Mouse (Mus musculus) c-Kit-positive CD71-positive TER-119-positive erythroid progenitor cells, embryonic 14.5 days (primary cell): ENCODE data around the gene Dcun1d1.
A peak's percentile ranks its signal among the peaks of the same experiment; 100 is the strongest.

Experiments used
- DNase-seq: peaks from one replicate; pipeline ENCODE4 v3.0.0-alpha.2; 2013; ENCODE audit warnings: low spot score

The Dcun1d1 gene

GRCm38 (mm10) chr3:35937345-35937744 is at the start of gene Dcun1d1:
Dcun1d1 (minus strand) TSS chr3:35937445.
- no peak for DNase-seq

- DNase-seq: no peak
These were observed 49.0 kb upstream of the Dcun1d1 start for GRCm38 (mm10) chr3:35986266-35986665.

GRCm38 (mm10) chr3:35973551-35973950 is 36.3 kb upstream of the Dcun1d1 start:
- DNase-seq: peak; percentile 33

GRCm38 (mm10) chr3:35972985-35973384 is 35.7 kb upstream of the Dcun1d1 start:
- DNase-seq: peak; percentile 46

DNA sequence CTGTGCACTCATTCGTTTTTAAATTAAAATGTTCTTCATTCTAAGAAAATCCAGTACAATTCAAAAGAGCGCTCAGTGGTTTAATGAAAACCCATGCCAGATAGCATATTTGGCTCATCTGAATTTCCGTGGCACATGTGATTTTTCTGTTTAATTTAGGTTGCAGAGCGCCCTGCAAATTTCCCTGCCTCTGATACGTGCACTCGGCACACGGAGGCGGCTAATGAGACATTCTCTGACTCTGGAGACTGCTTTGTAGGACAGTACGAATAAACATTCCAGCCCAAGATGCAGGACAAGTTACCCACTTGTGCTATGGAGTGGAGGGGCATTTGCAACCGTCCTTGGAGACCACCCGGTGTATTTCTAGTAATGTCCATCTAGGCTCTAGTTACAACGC is 33.9 kb upstream of the Dcun1d1 start:
- DNase-seq: no peak

GRCm38 (mm10) chr3:35970441-35970840 is 33.2 kb upstream of the Dcun1d1 start:
- DNase-seq: no peak

GRCm38 (mm10) chr3:35967366-35967921 is 30.2 kb upstream of the Dcun1d1 start:
- DNase-seq: no peak

DNA sequence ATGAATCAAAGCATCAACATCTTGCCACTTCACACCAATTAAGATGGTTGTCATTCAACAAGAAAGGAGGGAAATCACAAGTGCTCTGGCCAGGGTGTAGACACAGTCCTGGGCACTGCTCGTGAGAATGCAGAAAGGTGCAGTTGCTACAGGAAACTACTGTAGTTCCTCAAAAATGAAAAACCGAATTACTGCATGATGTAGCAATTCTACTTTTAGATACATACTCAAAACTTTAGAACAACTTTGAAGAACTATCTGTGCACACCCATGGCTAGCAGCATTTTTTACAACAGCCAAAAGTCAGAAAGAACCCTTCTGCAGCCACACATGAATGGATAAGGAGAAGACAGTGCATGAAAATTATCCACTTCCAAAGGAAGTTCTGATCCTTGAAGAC is 29.2 kb upstream of the Dcun1d1 start:
- no peak for DNase-seq

- DNase-seq: peak; percentile 15
These were observed 27.7 kb upstream of the Dcun1d1 start for GRCm38 (mm10) chr3:35964928-35965327.

DNA sequence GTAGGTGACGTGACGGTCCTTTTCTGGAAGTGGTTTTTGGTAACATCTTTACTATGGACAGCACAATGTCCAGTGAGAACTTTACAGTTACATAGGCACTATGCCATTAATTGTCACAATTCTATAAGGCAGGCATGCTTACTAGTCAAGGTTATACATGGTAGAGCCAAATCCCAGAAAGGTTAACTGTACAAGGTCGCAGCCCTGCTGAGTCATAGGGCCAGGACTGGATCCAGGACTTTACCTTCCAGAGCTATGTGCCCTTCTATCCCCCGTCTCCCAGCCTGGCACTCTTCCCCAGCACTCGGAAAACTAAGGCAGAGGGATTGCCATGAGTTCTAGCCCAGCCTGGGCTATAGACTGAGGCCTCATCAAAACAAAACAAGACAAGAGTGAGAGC is 26.7 kb upstream of the Dcun1d1 start:
- no peak for DNase-seq

GRCm38 (mm10) chr3:35963401-35963800 is 26.2 kb upstream of the Dcun1d1 start:
- no peak for DNase-seq

DNA sequence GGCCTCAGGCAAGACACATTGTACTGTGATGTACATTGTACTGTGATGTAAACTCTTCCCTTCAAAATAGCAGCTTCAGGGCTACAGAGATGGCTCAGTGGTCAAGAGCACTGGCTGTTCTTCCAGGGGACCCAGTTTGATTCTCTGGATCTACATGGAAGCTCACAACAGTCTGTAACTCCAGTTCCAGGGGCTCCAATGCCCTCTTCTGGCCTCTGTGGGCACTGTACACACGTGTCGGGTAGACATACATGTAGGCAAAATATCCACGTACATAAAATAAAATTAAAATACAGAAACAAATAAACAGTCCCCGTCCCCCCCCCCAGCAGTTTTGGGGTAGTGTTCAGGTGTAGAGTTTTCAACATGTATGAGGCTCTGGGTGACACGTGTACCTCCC is 25.7 kb upstream of the Dcun1d1 start:
- no peak for DNase-seq

GRCm38 (mm10) chr3:35957230-35957629 is 20.0 kb upstream of the Dcun1d1 start:
- DNase-seq: no peak

DNA sequence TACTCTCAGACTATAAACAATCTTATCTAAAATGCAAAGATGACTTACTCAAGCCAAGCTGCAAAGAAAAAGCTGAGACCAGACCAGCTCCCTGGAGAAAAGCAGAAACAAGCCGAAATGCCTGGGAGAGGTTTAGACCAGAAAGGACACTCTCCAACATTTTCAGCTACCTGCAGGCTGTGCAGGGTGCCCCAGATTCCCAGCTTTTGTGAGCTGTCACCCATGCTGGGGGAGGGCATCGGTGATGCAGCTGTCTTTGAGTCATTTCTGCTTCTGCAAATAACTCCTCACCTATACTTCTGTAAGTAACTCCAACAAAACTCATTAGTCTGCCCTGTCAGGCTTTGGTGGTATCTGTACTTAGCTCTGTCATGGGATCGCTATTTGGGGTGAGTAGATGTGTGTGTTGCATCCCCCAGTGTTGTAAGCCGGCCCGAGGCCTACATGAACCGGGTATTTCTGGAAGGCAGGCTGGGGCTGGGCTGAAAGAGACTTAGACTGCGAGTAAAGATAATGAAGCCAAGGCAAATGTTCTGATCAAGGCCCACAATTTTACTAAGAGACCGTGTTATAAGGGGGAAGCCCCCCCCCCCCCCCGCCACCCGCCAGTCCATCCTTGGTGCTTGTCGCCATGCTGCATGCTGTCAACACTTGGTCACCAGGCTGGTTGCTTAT is 17.8 kb upstream of the Dcun1d1 start:
- no peak for DNase-seq

- no peak for DNase-seq
These were observed 16.6 kb upstream of the Dcun1d1 start for GRCm38 (mm10) chr3:35953816-35954215.

- DNase-seq: no peak
These were observed 15.9 kb upstream of the Dcun1d1 start for GRCm38 (mm10) chr3:35953184-35953583.

- DNase-seq: no peak
These were observed 11.0 kb upstream of the Dcun1d1 start for GRCm38 (mm10) chr3:35948197-35948596.

DNA sequence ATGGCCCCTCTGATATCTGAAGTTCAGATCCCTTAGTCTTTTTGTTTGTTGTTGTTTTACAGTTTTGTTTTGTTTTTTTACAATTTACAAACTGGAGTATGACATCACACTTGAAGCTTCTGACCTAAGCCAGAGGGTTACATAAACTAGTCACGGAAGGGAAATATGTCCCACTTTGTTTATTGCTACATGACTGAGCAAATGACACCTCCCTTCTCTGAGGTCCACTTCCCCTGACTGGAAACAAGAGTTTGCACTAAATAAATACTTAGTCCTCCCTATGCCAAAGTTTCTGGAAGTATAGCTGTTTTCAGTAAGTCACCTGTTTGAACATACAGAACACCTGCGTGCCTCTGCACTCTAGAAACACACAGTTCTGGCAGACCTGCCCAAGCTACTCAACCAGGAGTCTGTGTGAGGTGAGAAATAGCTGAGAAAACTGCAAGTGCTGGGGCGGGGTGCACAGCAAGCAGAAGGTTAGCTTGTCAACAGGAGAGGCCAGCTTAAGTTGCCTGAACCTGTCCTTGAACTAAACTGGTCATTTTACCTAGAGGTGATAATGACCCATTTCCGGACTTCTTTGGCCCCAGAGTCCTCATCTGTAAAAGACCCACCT is 3.4 kb upstream of the Dcun1d1 start:
- DNase-seq: no peak

DNA sequence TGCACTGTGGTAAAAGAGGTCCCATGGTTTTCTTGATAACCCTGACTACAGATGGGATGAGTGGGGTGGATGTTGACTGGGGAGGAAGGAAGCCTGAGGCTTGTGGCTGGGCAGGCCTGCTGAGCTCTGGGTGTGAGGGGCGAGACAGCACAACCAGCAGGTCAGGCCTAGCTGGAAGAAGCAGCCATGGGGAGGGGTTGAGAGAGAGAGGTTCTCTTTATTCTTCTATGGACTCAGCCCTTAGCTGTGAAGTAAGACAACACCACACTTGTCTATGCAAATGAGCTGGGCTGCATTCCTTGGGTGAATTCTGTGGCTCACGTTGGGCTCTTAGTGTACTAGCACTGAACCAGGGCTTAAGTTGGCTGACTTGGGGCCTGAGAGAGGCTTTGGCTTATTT is 2.8 kb upstream of the Dcun1d1 start:
- no peak for DNase-seq

DNA sequence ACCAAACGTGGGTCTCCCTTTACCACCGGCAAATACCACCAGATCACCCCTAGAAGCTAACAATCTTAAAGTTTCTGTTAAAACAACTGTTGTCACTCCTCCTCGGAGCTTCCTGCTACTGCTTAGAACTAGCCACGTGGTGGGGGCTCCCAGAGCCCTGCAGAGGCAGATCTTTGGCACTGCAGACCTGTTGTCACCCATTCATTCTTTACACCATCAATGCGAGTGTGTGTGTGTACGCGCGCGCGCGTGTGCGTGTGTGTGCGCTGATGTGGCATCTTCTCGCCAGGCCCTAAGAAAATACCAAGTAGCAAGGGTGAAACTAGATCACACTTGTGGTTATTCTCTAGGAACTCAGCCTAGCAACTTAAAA is 3.9 kb downstream of the Dcun1d1 start:
- DNase-seq: peak; percentile 57

DNA sequence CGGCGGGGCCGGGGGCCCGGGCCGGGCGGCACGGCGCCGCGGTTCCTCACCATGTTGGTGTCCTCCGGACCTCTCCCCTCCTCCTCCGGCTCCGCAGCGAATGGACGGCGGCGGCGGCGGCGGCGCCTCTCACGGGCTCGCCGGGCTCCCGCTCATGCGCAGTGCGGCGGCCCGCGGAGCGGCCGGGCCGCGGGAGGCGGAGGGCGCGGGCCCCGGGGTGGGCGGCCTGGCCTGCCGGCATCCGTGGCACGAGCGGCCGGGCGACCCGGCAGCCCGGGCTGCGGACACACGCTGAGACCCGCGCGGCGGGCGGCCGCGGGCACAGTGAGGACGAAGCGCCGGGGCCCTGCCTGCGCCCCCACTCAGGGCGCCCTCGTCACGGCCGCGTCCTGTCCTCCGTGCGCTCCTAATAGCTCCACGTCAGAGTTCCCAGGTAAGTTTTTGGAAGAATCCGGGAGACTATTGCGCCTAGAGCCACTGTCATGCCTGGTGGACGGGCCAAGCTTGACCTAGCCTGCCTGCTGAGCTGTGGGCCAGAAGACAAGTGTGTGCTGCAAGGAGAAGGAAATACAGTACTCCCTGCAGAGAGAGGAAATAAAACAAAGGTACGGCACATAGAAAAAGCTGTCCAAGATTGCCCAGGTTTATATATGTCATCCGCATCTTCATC is 4.4 kb downstream of the Dcun1d1 start:
- peak; percentile 59 for DNase-seq

GRCm38 (mm10) chr3:35931896-35932727 is 5.1 kb downstream of the Dcun1d1 start:
- peak; percentile 51 for DNase-seq
